Mouse (Mus musculus) cerebellum, postnatal 10 days (tissue): ENCODE measurements at regions not wholly inside any gene's neighbourhood (a gene's known extent, or its start where the extent isn't known, plus 50 kb on each side); places are given as distances from the start of the nearest gene placed in this dataset.
"Not testable (repeated sequence)": the region's sequence is repeated elsewhere in the genome, so short reads cannot be mapped to it uniquely, and the experiment has no call there.

Experiments used
- DNase-seq, 2 experiments: peaks; one replicate each; pipeline ENCODE4 v3.0.0; 2021; ENCODE audit warnings: mixed read lengths in 2 of 2

DNA sequence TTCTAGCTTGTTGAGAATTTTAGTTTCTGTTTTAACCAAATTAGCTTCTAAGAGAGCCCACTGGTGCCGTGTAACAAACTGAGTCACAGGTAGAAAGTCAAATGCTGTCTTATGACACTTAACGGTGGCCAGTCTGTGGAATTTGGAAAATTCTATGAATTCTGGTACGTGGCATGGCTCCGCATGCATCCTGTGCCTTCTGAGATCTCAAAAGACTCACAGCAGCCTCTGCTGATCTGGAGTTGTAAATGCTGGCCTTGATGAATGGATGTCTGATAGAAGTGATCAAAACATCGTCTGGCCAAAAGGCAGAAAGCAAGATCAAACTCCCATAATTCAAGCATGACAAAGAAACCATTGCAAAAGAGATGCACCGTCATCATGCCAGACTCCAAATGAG is 381.5 kb downstream of the Fbxo8 start:
- DNase-seq, result no peak

DNA sequence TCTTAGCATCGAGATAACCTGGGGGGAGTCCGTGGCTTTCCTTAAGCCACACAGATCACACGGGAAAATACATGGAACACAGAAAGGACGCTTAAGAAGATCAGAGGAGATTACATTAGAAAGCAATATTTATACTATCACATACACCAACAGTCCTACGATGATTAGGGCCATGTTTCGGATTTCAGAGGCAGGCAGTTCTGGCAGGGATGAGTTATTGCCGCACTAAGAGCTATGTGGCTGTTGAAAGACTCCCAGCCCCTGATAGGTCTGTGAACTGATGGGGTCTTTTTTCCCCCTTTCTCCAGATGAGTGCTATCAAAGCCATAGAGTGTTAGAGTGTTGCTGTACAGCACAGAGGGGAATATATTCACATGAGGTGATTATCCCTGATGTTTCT is 358.6 kb upstream of the Hand2 start:
- no peak for DNase-seq

- DNase-seq, result no peak
Observed at GRCm38 (mm10) chr8:56970311-56970710, 350.5 kb upstream of the Hand2 start.

GRCm38 (mm10) chr8:56978994-56979393 is 341.8 kb upstream of the Hand2 start:
- no peak for DNase-seq

GRCm38 (mm10) chr8:56979416-56979815 is 341.4 kb upstream of the Hand2 start:
- DNase-seq, result peak; percentile 10 to 42

- no peak for DNase-seq
Observed at GRCm38 (mm10) chr8:57010318-57011024, 310.3 kb upstream of the Hand2 start.

GRCm38 (mm10) chr8:57013813-57014320 is 306.9 kb upstream of the Hand2 start:
- no peak for DNase-seq

GRCm38 (mm10) chr8:57016329-57016728 is 304.5 kb upstream of the Hand2 start:
- no peak for DNase-seq

- peak; percentile 66 to 70 for DNase-seq
Observed at GRCm38 (mm10) chr8:57028096-57028495, 292.7 kb upstream of the Hand2 start.

DNA sequence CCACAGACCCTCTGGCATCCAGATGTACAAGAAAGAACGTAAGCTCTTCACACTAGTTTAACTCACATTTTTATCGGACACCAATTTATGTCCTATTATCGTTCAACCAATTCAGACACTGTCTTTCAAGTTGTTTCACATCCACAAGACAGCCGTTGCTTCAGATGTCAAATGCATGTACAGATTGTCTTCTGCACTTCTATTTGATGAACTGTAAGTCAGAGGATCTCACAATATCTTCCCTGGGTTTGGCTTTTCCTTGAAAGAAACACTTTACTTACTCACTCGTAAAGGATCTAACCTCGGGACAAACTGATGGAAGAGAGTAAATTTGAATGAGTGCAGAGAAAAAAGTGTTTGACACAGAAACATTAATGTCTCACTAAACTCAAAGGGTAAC is 272.3 kb upstream of the Hand2 start:
- DNase-seq, result no peak

- no peak for DNase-seq
Observed at GRCm38 (mm10) chr8:57048909-57049308, 271.9 kb upstream of the Hand2 start.

DNA sequence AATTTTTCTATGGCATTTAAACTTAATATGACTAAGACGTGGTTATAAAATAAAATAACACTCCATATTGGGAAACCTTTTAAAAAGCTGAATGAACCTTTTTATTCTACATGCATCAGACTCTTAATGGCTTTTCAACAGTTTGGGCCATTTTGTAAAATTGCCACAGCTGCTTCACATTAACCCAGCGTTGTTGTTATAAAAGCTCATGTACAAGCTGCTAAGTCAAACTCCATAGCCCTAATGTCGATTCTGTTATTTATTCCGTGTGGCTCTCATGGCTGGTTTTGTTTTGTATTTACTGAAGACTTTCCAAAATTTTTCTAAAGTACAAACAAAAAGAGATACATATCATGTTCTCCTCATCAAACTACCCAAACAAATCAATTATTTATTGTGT is 268.1 kb upstream of the Hand2 start:
- no peak for DNase-seq

DNA sequence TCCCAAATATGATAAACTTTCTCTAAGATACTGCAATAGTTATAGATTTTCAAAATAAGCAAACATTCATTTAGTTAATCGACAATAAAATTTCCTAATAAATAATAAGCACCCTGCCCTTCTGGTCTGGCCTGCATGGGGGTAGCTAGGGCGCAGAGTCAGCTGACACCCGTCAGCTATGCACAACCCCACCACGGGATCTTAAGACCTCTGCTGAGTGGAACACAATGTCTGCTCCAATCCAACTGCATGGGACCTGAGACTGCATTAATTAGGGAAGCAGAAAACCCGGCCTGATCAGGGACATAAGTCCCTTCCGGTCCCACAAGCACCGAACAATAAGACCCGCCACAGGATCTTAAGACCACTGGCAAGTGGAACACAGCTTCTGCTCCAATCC is 243.8 kb upstream of the Hand2 start:
- no peak for DNase-seq

- DNase-seq, result no peak
Observed at GRCm38 (mm10) chr8:57086811-57087210, 234.0 kb upstream of the Hand2 start.

DNA sequence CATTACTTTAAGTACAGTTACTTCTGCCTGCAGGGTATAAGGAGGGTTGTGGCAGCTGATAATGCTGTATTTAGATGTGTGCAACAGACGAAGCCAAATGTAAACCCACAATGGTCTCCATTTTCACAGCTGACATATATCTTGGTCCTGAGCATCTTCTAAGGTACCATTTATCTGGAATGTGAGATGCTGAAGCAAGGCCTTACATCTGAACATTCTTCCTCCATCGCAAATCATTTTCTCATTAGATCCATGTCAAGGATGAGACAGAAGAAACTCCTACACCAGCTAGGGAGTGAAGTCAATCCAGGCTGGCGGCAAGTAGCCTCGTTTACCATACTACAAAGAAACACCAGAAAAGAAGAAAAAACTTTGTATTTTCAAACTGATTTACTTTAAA is 228.4 kb upstream of the Hand2 start:
- no peak for DNase-seq

GRCm38 (mm10) chr8:57095169-57095568 is 225.6 kb upstream of the Hand2 start:
- DNase-seq, result no peak

DNA sequence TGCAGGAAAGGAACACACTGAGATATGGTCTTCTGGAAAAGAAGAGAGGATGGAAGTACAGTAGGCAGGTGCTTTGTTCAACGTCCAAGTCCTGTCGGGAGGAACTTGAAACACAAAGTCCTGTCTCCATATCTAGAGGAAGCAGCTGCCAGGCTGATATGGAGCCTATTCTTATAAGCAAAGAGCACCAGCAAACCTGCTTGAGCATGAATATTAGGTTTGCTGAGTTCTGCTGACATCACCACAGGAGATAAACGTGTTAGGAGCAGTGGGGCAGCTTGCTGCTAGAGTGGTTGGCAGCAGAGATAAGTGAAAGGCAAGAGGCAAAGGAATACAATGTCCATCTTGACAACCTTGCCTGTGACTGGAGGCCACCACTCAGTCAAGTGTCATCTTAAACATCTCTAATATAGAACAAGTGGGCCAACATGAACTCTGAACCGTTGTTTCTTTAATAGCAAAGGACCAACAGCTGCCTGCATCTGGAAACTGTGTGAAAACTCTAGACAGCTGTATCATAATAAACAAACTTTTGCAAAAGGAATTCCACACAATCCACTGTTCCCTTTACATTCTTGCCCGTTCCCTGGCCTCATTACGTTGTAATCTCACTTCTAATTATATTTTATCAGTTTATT is 209.9 kb upstream of the Hand2 start:
- not testable (repeated sequence) for DNase-seq

- DNase-seq, result no peak
Observed at GRCm38 (mm10) chr8:57111403-57111771, 209.4 kb upstream of the Hand2 start.

DNA sequence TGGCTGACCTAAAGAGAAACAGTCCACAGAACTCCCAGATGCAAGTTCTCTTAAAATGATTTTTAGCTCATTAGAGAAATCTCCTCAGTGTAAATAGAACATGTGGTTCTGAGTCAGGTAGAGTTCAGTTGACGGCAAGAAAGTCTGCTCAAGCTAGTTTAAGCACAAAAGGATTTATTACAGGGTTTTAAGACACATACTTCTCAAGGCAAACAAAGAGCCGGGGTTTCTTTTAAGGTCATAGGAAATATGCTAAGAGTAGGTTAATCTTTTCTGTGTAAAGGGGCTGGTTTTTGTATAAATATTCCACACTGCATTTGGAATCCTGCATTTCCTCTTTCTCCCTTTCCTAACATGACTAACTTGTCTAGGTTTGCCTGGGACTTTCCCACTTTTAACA is 206.9 kb upstream of the Hand2 start:
- no peak for DNase-seq

GRCm38 (mm10) chr8:57115303-57115702 is 205.5 kb upstream of the Hand2 start:
- DNase-seq, result no peak

DNA sequence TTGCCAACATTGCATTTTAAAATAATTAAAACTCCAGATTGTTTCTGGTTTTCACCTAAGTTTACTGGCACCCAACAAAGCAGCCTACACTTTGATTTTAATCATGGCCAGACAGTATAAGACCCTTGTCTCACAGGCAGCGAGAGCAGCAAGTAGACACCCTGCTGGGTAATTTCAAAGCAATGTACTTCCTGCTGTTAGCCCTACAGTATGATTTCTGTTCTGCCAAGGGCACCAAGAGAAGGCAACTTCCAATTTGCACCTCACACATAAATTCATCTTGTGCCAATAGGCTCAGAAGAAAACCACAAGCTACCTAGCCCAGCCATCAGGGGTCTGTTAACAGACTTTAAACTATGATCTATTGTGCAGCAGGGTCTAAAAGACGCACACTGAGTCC is 186.7 kb upstream of the Hand2 start:
- DNase-seq, result peak; percentile 2

- DNase-seq, result no peak
Observed at GRCm38 (mm10) chr8:57134726-57135125, 186.1 kb upstream of the Hand2 start.

DNA sequence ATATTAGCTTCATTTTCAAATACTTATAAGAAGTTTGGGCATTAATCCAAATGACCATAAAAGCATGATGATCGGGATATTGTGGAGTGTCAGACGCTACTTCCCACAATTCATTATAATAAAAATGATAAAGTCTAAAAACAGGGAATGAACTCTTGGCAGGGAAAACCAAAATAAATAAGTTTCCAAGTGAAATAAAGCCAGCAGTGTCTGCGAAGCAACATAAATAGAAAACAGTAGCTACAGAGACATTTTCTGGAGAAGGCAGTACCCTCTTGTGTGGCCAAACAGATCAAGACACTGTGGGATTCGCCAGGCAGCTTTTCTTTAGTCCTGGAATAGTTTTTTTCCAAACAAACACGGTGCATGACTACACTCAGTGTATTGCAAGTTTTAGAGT is 172.7 kb upstream of the Hand2 start:
- DNase-seq, result no peak

DNA sequence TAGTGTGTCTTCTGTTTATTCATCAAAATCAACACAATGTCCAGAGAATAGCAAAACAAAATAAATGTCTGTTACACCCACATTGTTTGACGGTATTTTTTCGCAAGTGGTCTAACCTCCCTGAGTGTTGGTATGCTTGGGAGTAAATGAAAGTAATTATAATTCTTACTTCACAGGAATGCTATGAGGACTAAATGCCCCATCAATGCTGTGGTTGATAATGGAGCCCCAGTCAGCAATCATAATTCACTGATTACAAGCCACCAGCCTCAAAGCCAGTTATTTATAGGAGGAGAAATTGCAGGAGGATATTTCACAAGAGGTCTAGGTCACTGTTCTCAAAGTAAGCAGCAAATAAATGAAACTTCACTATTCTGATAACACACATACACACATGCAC is 129.6 kb upstream of the Hand2 start:
- no peak for DNase-seq

DNA sequence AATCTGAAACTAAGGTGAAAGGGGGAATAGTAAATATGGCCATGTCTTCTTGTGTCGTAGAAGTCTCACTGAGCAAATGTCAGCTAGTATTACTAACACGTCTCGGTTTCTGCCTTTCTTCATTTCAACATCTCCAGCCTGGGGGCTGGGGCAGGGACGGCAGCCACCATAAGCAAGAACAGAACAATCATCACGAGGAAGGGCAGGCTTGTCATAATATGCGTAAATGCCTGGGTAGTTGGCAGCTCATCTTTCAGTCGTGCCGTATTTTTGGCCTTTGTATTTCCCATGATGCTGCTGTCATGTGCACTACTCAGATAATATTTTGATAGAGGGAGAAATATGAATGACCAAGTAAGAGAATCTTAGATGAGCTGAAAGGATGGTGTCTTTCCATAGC is 120.5 kb upstream of the Hand2 start:
- no peak for DNase-seq
